Mouse (Mus musculus) testis, adult 2 months (tissue): Measurements from ENCODE around the gene Cd3g.

Source experiments
- CTCF ChIP-seq: fragments of 200-500 bp; IDR thresholded peaks from 2 replicates; pipeline ENCODE4 v1.5.1; 2012; ENCODE audit warnings: low read depth, mild to moderate bottlenecking, inconsistent platforms, low read length, moderate library complexity; ENCODE audit not compliant: control insufficient read depth, insufficient read depth, insufficient replicate concordance
- POLR2A ChIP-seq: fragments of 200-500 bp; IDR thresholded peaks from 2 replicates; pipeline ENCODE4 v1.6.1; 2012; ENCODE audit warnings: low read depth, mild to moderate bottlenecking, inconsistent platforms, low read length, moderate library complexity; ENCODE audit not compliant: control insufficient read depth

GRCm38 (mm10) chr9:44993268-44993667 is 13.0 kb upstream of the Cd3g start:
- TF ChIP-seq CTCF (no peak), POLR2A (no peak)
